Mouse (Mus musculus): ENCODE results near the gene Slc25a38. TPM values are rescaled to one million over a fixed set of nuclear protein-coding genes. Genes with fewer than 3 reads are reported as not detected.

Slc25a38 gene
- polyA plus RNA-seq, 1 experiment from 2014 or later, result 37.6 TPM

GRCm38 (mm10) chr9:120151906-120152399 is 41.8 kb downstream of the Slc25a38 start:
- Histone ChIP-seq H3K4me2 (no peak overlapping the region), H3K9ac (no peak overlapping the region), H3K36me3 (no peaks in the 10 kb centered on the region), H3K9me3 (no peaks in the 10 kb centered on the region), H3K27ac (no peak overlapping the region), H3K4me3 (replicated peaks) (no peak overlapping the region), H3K4me1 (no peaks in the 10 kb centered on the region), H3K27me3 (replicated peaks) (no peaks in the 10 kb centered on the region)
- WGBS, result 68% methylated on average over 12 of the region's 12 CpGs
- no peak for ATAC-seq (ENCODE audit: insufficient read depth, low FRiP score, low read depth)

DNA sequence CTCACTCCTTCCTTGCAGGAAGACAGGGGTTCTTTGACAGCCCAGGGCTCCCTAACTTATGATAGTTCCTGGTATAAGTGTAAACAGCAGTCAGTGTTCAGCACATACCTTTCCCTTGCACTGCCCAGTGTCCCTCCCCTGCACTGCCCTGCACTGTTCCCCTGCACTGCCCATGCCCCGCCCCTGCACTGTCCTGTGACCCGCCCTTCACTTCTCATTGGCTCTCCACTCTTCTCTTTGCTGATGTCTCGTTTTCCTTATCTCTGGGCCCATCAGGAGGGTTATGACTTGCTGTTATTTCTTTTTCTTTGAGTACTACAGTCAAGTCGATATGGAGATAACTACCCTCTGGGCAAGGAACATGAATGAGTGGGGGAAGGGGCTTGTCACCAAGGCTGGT is 47.9 kb downstream of the Slc25a38 start:
- H3K9ac ChIP-seq, result no peak overlapping the region
- ATAC-seq (ENCODE audit: insufficient read depth, low FRiP score, low read depth), result peak; percentile 79

GRCm38 (mm10) chr9:120163862-120164261 is 53.7 kb downstream of the Slc25a38 start:
- Histone ChIP-seq H3K4me2 (no peak overlapping the region), H3K27me3 (replicated peaks) (no peaks in the 10 kb centered on the region), H3K4me3 (replicated peaks) (no peak overlapping the region), H3K9me3 (no peaks in the 10 kb centered on the region), H3K9ac (no peak overlapping the region), H3K27ac (no peak overlapping the region), H3K4me1 (no peaks in the 10 kb centered on the region), H3K36me3 (no peaks in the 10 kb centered on the region)
- ATAC-seq (ENCODE audit: insufficient read depth, low FRiP score, low read depth), result no peak
- WGBS, result 91% methylated on average over 16 of the region's 16 CpGs

More for the DNA sequence above, 47.9 kb downstream of the Slc25a38 start:
- Histone ChIP-seq H3K4me2 (no peak overlapping the region), H3K27ac (no peak overlapping the region), H3K4me1 (no peaks in the 10 kb centered on the region), H3K36me3 (no peaks in the 10 kb centered on the region), H3K4me3 (replicated peaks) (no peak overlapping the region), H3K27me3 (replicated peaks) (no peaks in the 10 kb centered on the region), H3K9me3 (no peaks in the 10 kb centered on the region)
- WGBS, result 26% methylated on average over 4 of the region's 4 CpGs

DNA sequence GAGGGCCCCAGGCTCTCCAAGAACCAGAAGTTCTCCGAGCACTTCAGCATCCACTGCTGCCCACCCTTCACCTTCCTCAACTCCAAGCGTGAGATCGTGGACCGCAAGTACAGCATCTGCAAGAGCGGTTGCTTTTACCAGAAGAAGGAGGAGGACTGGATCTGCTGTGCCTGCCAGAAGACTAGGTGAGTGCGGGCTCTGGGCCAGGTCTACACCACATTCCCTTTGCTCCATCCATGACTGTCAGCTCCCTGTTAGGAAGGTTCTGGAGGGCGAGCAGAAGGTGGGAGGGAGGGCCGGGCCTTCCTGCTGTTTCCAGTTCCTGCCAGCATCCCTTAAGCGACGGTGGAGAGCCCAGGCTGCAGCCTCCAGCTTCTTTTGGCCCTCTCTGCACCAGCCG is 57.7 kb downstream of the Slc25a38 start:
- WGBS, result 70% methylated on average over 11 of the region's 11 CpGs
- no peak for ATAC-seq (ENCODE audit: insufficient read depth, low FRiP score, low read depth)

DNA sequence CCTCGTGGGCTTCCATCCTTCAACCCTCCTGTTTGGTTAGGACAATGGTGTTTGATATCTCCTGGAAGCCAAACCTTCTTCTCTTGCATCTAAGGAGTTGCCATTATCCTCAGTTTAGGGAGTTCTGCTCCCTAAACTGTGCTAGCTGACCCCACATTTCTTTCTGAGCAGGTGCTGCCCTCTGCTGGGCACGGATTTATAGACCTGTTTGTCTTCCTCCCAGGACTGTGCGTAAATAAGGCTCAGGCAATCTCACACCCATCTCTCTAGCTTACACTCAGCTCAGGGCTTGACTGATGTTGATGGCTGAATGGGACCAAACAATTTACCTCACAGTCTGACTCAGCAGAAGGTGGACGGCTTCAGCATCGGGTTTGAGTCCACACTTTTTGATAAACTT is 61.1 kb downstream of the Slc25a38 start:
- 29% methylated on average over 5 of the region's 5 CpGs for WGBS
- ATAC-seq (ENCODE audit: insufficient read depth, low FRiP score, low read depth), result no peak; the same call in 1 of the 2 replicates

More for the DNA sequence above, 57.7 kb downstream of the Slc25a38 start:
- no peaks in the 10 kb centered on the region for H3K9me3 ChIP-seq
- H3K9ac ChIP-seq, result no peak overlapping the region
- no peak overlapping the region for H3K4me2 ChIP-seq
- no peaks in the 10 kb centered on the region for H3K36me3 ChIP-seq
- H3K27ac ChIP-seq, result no peak overlapping the region
- no peaks in the 10 kb centered on the region for H3K4me1 ChIP-seq
- no peaks in the 10 kb centered on the region for H3K27me3 ChIP-seq (replicated peaks)
- H3K4me3 ChIP-seq (replicated peaks), result no peak overlapping the region

More for the DNA sequence above, 61.1 kb downstream of the Slc25a38 start:
- H3K9me3 ChIP-seq, result no peaks in the 10 kb centered on the region
- no peaks in the 10 kb centered on the region for H3K4me1 ChIP-seq
- no peak overlapping the region for H3K4me3 ChIP-seq (replicated peaks)
- H3K27me3 ChIP-seq (replicated peaks), result no peaks in the 10 kb centered on the region
- no peak overlapping the region for H3K4me2 ChIP-seq
- no peak overlapping the region for H3K27ac ChIP-seq
- no peak overlapping the region for H3K9ac ChIP-seq
- H3K36me3 ChIP-seq, result no peaks in the 10 kb centered on the region

Other genes starting within 250 kb of the Slc25a38 start
- 42.3 TPM in 2 replicates for gene Wdr48, start 215.5 kb upstream of the Slc25a38 start, polyA plus RNA-seq (2015; fragmentation: Nextera tagmentation; extraction: Ambion mirVana)
- gene Gorasp1, start 172.8 kb upstream of the Slc25a38 start, polyA plus RNA-seq (2015; fragmentation: Nextera tagmentation; extraction: Ambion mirVana), result 28.7 and 30.8 TPM in 2 replicates
- 0.06 and 0.14 TPM in 2 replicates for gene Ttc21a, start 172.8 kb upstream of the Slc25a38 start, polyA plus RNA-seq (2015; fragmentation: Nextera tagmentation; extraction: Ambion mirVana)
- 5.7 and 6.7 TPM in 2 replicates for gene Csrnp1, start 125.7 kb upstream of the Slc25a38 start, polyA plus RNA-seq (2015; fragmentation: Nextera tagmentation; extraction: Ambion mirVana)
- 0.08 TPM in 2 replicates for gene Xirp1, start 86.8 kb upstream of the Slc25a38 start, polyA plus RNA-seq (2015; fragmentation: Nextera tagmentation; extraction: Ambion mirVana)
- 12.3 and 13.3 TPM in 2 replicates for gene Cx3cr1, start 40.5 kb upstream of the Slc25a38 start, polyA plus RNA-seq (2015; fragmentation: Nextera tagmentation; extraction: Ambion mirVana)
- 0.88 and 1.4 TPM in 2 replicates for gene Ccr8, start 18.3 kb upstream of the Slc25a38 start, polyA plus RNA-seq (2015; fragmentation: Nextera tagmentation; extraction: Ambion mirVana)
- gene Rpsa, start 17.3 kb downstream of the Slc25a38 start, polyA plus RNA-seq (2015; fragmentation: Nextera tagmentation; extraction: Ambion mirVana), result 1,300 and 1,322 TPM in 2 replicates
- gene Mobp, start 39.3 kb downstream of the Slc25a38 start, polyA plus RNA-seq (2015; fragmentation: Nextera tagmentation; extraction: Ambion mirVana), result 0.17 and 0.51 TPM in 2 replicates
- gene Myrip, start 191.1 kb downstream of the Slc25a38 start, polyA plus RNA-seq (2015; fragmentation: Nextera tagmentation; extraction: Ambion mirVana), result 0.52 and 0.74 TPM in 2 replicates

Measured in stomach, embryonic 15.5 days (tissue).